Mouse (Mus musculus): ENCODE data around the gene Sh3rf3.

- TF ChIP-seq CTCF (IDR thresholded peaks at IDR 0.05; ENCODE audit: low read depth) (no peak), EP300 (IDR thresholded peaks at IDR 0.05; ENCODE audit: low read depth) (no peak)
These were observed 357.9 kb downstream of the Sh3rf3 start for GRCm38 (mm10) chr10:59171042-59171441.
